In the genomic region with DNA sequence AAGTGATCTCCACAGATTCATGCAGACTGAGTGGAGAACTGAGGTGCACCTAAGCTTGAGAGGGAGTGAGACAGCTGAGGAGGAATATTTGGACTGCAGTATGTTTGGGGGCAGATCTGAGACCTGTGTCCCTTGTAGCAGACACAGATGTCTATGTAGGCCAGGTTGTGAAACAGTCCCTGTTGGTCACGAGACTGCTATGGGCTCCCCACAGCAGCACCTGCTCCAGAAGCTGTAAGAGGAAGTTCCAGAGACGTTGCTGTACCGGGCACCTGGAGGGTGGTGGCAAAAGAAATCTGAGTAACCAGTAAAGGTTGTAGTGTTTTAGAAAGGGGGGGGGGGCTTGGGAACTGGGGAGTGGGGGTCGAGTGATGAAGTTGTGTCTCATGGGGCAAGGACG, we compare ENCODE assay signal across 26 mouse cellular contexts. TPM values are rescaled to one million over a fixed set of nuclear protein-coding genes. Genes with fewer than 3 reads are reported as not detected.
A peak's percentile ranks its signal among the peaks of the same experiment; 100 is the strongest.
DNase-seq lines count a peak whose midpoint lies in the region; ATAC-seq and TF ChIP-seq lines count a peak whose summit lies in the region.
"Had no signal": no experiment of that assay in that cellular context is flagged by ENCODE, and none has a peak within 500 bp of the region (broad histone marks: within the 10 kb centered on the region; RNA-seq: fewer than 3 reads in every experiment).

No protein-coding gene starts in this region.

- peak overlapping the region; percentile 19; the same call in 1 of the 2 replicates for H3K27ac ChIP-seq in spleen, adult 2 months (ENCODE audit: insufficient read depth, low read length)
- no peak overlapping the region for H3K27ac ChIP-seq in lung, postnatal 0 days (ENCODE audit: low read length)
- H3K27ac ChIP-seq: forebrain, embryonic 10.5 days; heart, embryonic 13.5 days; hindbrain, embryonic 12.5 days; midbrain, embryonic 10.5 days; stomach, embryonic 15.5 days had no signal

- no peaks in the 10 kb centered on the region for H3K36me3 ChIP-seq in spleen, adult 2 months (ENCODE audit: control insufficient read depth, insufficient read depth, low read length)
- no peaks in the 10 kb centered on the region for H3K36me3 ChIP-seq in splenic B cell, adult 2 months (ENCODE audit: control insufficient read depth, insufficient read depth, low read length, poor library complexity, severe bottlenecking)
- H3K36me3 ChIP-seq in lung, postnatal 0 days (ENCODE audit: insufficient read depth, low read length), result no peaks in the 10 kb centered on the region
- H3K36me3 ChIP-seq: forebrain, embryonic 10.5 days; heart, embryonic 13.5 days; hindbrain, embryonic 12.5 days; midbrain, embryonic 10.5 days; stomach, embryonic 15.5 days had no signal

- TF ChIP-seq POLR2A in spleen, adult 2 months (IDR thresholded peaks at IDR 0.05; ENCODE audit: low read depth, low read length), result no peak

- DNase-seq in spleen, adult 2 months (ENCODE audit: low read depth in 1 of 2, low spot score in 2 of 2), result peak; percentile 34 to 50
- no peak for DNase-seq in spleen, adult 12 weeks (ENCODE audit: low spot score)
- peak; percentile 72 for DNase-seq in splenic B cell, adult 2 months (ENCODE audit: low read depth, low spot score)
- DNase-seq in thymus, postnatal 4 days, result peak; percentile 44
- no peak for DNase-seq in cerebellum, postnatal 25 days
- DNase-seq in lung, postnatal 0 days (ENCODE audit: low spot score), result no peak
- no peak for DNase-seq in kidney, postnatal 14 days
- DNase-seq: adrenal gland, postnatal 25 days; cerebellum, adult 9-11 months; gastrocnemius, postnatal 10 days; heart, adult 11 months; heart, postnatal 14 days; kidney, adult 18-20 months; lung, adult 18-20 months; lung, postnatal 14 days had no signal

- TF ChIP-seq CTCF in spleen, adult 2 months (IDR thresholded peaks at IDR 0.05; ENCODE audit: extremely low read depth, insufficient read depth, insufficient read length, insufficient replicate concordance), result no peak
- no peak for TF ChIP-seq CTCF in lung, postnatal 0 days (IDR thresholded peaks at IDR 0.05)

- peak; percentile 61 for ATAC-seq in granulocyte monocyte progenitor cell, adult 5-6 weeks (replicated peaks; ENCODE audit: poor library complexity, severe bottlenecking)
- ATAC-seq in lung, postnatal 0 days, result no peak
- ATAC-seq: forebrain, embryonic 16.5 days; midbrain, embryonic 16.5 days had no signal

- H3K9ac ChIP-seq in lung, postnatal 0 days (replicated peaks; ENCODE audit: low read depth), result no peak overlapping the region
- H3K9ac ChIP-seq: heart, embryonic 13.5 days; hindbrain, embryonic 12.5 days; stomach, embryonic 15.5 days had no signal

- no peaks in the 10 kb centered on the region for H3K27me3 ChIP-seq in spleen, adult 2 months (ENCODE audit: control insufficient read depth, insufficient read depth, low read length)
- H3K27me3 ChIP-seq in splenic B cell, adult 2 months (ENCODE audit: control insufficient read depth, insufficient read depth, low read length, poor library complexity, severe bottlenecking), result no peaks in the 10 kb centered on the region
- H3K27me3 ChIP-seq in lung, postnatal 0 days (replicated peaks; ENCODE audit: insufficient read depth, low read length), result no peaks in the 10 kb centered on the region
- H3K27me3 ChIP-seq: stomach, embryonic 15.5 days had no signal

- no peak for TF ChIP-seq EP300 in lung, postnatal 0 days (IDR thresholded peaks at IDR 0.05)

- H3K4me1 ChIP-seq in spleen, adult 2 months (ENCODE audit: control insufficient read depth, insufficient read depth, insufficient read length), result peaks cover 19% of the 10 kb centered on the region; the same call in 1 of the 2 replicates
- no peaks in the 10 kb centered on the region for H3K4me1 ChIP-seq in lung, postnatal 0 days (ENCODE audit: insufficient read depth, low read depth, low read length)
- H3K4me1 ChIP-seq: hindbrain, embryonic 12.5 days had no signal

- 16% methylated on average over 5 of the region's 5 CpGs for WGBS in spleen, adult 2 months
- 62% methylated on average over 5 of the region's 5 CpGs for WGBS in lung, postnatal 0 days

- no peak overlapping the region for H3K4me2 ChIP-seq in lung, postnatal 0 days (replicated peaks; ENCODE audit: low read depth, low read length)
- H3K4me2 ChIP-seq: heart, embryonic 13.5 days; hindbrain, embryonic 12.5 days; stomach, embryonic 15.5 days had no signal

- no peak overlapping the region for H3K4me3 ChIP-seq in spleen, adult 2 months (ENCODE audit: extremely low read depth, insufficient read depth, insufficient read length)
- H3K4me3 ChIP-seq in lung, postnatal 0 days (ENCODE audit: low read depth, low read length), result no peak overlapping the region
- H3K4me3 ChIP-seq: forebrain, embryonic 10.5 days; heart, embryonic 13.5 days; hindbrain, embryonic 12.5 days; midbrain, embryonic 10.5 days; stomach, embryonic 15.5 days had no signal

- H3K9me3 ChIP-seq in lung, postnatal 0 days (ENCODE audit: low read length), result no peaks in the 10 kb centered on the region
- H3K9me3 ChIP-seq: forebrain, embryonic 10.5 days; heart, embryonic 13.5 days; hindbrain, embryonic 12.5 days; midbrain, embryonic 10.5 days; stomach, embryonic 15.5 days had no signal

RNA-seq across cellular contexts. Expression of gene Slco4a1, which starts 7.0 kb away (rescaled TPM):
- 8.1 and 10.1 TPM in 2 replicates for polyA plus RNA-seq in spleen, adult 2 months (2012; rRNA removed)
- total RNA-seq in granulocyte monocyte progenitor cell, adult 5-6 weeks (2014; fragmentation: Nextera tagmentation), result 31.8 and 41.5 TPM in 2 replicates
- 9.2 and 10.8 TPM in 2 replicates for total RNA-seq in granulocyte monocyte progenitor cell, adult 5-6 weeks (2017)
- 0.20 and 0.21 TPM in 2 replicates for polyA plus RNA-seq in lung, postnatal 0 days (2015; fragmentation: Nextera tagmentation; extraction: Ambion mirVana)

RNA-seq across cellular contexts. Expression of gene Ntsr1, which starts 50.8 kb away (rescaled TPM):
- not detected in 2 replicates for polyA plus RNA-seq in spleen, adult 2 months (2012; rRNA removed)
- total RNA-seq in granulocyte monocyte progenitor cell, adult 5-6 weeks (2014; fragmentation: Nextera tagmentation), result not detected in 2 replicates
- not detected in 2 replicates for total RNA-seq in granulocyte monocyte progenitor cell, adult 5-6 weeks (2017)
- polyA plus RNA-seq in lung, postnatal 0 days (2015; fragmentation: Nextera tagmentation; extraction: Ambion mirVana), result 0.05 and 0.06 TPM in 2 replicates
- total RNA-seq: adrenal gland, postnatal 25 days; heart, postnatal 14 days; liver, adult 2 months had no signal
- polyA plus RNA-seq: C2C12; forebrain, embryonic 10.5 days; limb, embryonic 11.5 days; liver, adult 2 months had no signal

Comparison
In these comparisons a context has a peak if more than half of its experiments do, and no peak if none do; other contexts are left out.
1. DNase-seq: peak in spleen, adult 2 months (2 of 2), splenic B cell, adult 2 months (single experiment) and thymus, postnatal 4 days (single experiment); none in spleen, adult 12 weeks (single experiment), cerebellum, postnatal 25 days (0 of 2), lung, postnatal 0 days (single experiment) and kidney, postnatal 14 days (single experiment).